Mouse (Mus musculus) heart, embryonic 14.5 days (tissue): Measurements from ENCODE around the gene Eif4b. TPM values are rescaled to one million over a fixed set of nuclear protein-coding genes. Genes with fewer than 3 reads are reported as not detected.

Experiments used
- ATAC-seq: fragments of 200-750 bp; cut with Nextera tagmentation; 2 replicates; pipeline ENCODE4 v1.8.0; 2017; ENCODE audit warnings: low read depth, moderate TSS enrichment; ENCODE audit not compliant: insufficient number of reproducible peaks, insufficient read depth, low FRiP score
- H3K27ac ChIP-seq, 2 experiments: fragments of 200-500 bp in 1 of 2; fragments of 300-500 bp in 1 of 2; sonication (generic) in 1 of 2; replicated peaks in 1 of 2; 2 replicates each; pipeline ENCODE4 v1.5.1; 2012 to 2014; ENCODE audit warnings: low read depth in 2 of 2, low read length in 2 of 2, control low read depth in 1 of 2, mild to moderate bottlenecking in 1 of 2, mixed read lengths in 1 of 2; ENCODE audit not compliant: control insufficient read depth in 1 of 2, insufficient read depth in 1 of 2
- H3K27me3 ChIP-seq: fragments of 300-500 bp; sonication (generic); 2 replicates; pipeline ENCODE4 v1.6.1; 2014; ENCODE audit warnings: mild to moderate bottlenecking, low read length, control low read depth; ENCODE audit not compliant: control insufficient read depth, insufficient read depth
- H3K36me3 ChIP-seq: fragments of 300-500 bp; sonication (generic); 2 replicates; pipeline ENCODE4 v1.6.1; 2014; ENCODE audit warnings: mild to moderate bottlenecking, control low read depth, low read length, mixed read lengths; ENCODE audit not compliant: control insufficient read depth, insufficient read depth
- H3K4me1 ChIP-seq, 2 experiments: fragments of 200-500 bp in 1 of 2; fragments of 300-500 bp in 1 of 2; sonication (generic) in 1 of 2; 2 replicates each; pipeline ENCODE4 v1.6.1; 2012 to 2014; ENCODE audit warnings: low read length in 2 of 2, control low read depth in 1 of 2, mixed read lengths in 1 of 2; ENCODE audit not compliant: control insufficient read depth in 2 of 2, insufficient read depth in 2 of 2
- H3K4me2 ChIP-seq: fragments of 300-500 bp; sonication (generic); 2 replicates; pipeline ENCODE4 v1.6.1; 2014; ENCODE audit warnings: mild to moderate bottlenecking, low read length
- H3K4me3 ChIP-seq, 2 experiments: fragments of 200-500 bp in 1 of 2; fragments of 300-500 bp in 1 of 2; sonication (generic) in 1 of 2; 2 replicates each; pipeline ENCODE4 v1.5.1; 2012 to 2014; ENCODE audit warnings: low read length in 2 of 2, mild to moderate bottlenecking in 2 of 2, control low read depth in 1 of 2, low read depth in 1 of 2, moderate library complexity in 1 of 2; ENCODE audit not compliant: control insufficient read depth in 1 of 2, insufficient read depth in 1 of 2
- H3K9ac ChIP-seq: fragments of 300-500 bp; sonication (generic); 2 replicates; pipeline ENCODE4 v1.6.1; 2014; ENCODE audit warnings: mild to moderate bottlenecking, low read length
- H3K9me3 ChIP-seq: fragments of 300-500 bp; sonication (generic); 2 replicates; pipeline ENCODE4 v1.6.1; 2016; ENCODE audit warnings: low read length, control low read depth; ENCODE audit not compliant: control insufficient read depth
- WGBS: fragments of 180-500 bp; shearing (Covaris S2); extraction: QIAGEN DNeasy Blood & Tissue Kit; methylation state at CpG from one replicate; pipeline ENCODE4 v1.1.7; 2014; 5-methylcytosine and 5-hydroxymethylcytosine counted together
- polyA plus RNA-seq: library from polyadenylated mRNA; unstranded; fragments of >200 nt; fragmentation: Nextera tagmentation; extraction: Ambion mirVana; gene quantifications from 2 replicates; pipeline ENCODE4 v1.2.1, GENCODE M21; 2014

Gene Eif4b
- 70.8 and 78.0 TPM in 2 replicates for polyA plus RNA-seq

DNA sequence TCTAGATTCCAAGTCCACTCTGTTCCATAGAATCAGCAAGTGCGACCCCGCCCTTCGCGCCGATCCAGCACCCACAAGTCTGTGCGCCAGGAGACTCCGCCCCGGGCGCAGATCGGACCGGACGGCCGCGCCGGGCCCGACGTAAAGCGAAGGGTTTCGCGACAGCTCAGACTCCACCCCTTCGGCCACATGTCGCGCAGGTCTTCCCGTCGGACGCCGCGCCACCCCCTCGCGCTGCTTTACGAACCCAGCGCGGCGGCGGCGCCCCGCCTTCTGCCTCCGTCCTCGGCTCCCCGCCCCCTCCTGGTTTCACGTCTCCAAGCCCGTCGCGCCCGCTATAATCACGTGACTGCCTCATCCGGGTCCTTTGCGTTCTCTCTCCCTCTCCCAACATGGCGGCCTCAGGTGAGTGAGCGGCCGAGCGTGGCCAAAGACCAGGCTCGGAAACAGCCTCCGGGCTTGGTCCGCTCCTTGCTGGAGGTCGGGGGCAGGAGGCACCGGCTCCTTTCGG lies at the start of gene Eif4b:
Gene Eif4b (plus strand): TSS at position 215 of the 511 bp plus-strand sequence.
- Histone ChIP-seq H3K4me2 (peak within 1 kb of the TSS; percentile 96), H3K36me3 (peaks cover 4% of the 10 kb centered on the region; the same call in 1 of the 2 replicates), H3K4me3 (peak within 1 kb of the TSS; percentile 97 to 98), H3K9ac (peak within 1 kb of the TSS; percentile 99), H3K27me3 (no peaks in the 10 kb centered on the region), H3K27ac (peak within 1 kb of the TSS; percentile 96 to 98), H3K4me1 (peaks cover 3 to 24% of the 10 kb centered on the region in 2 experiments; a peak in 3 of 4 replicates), H3K9me3 (no peaks in the 10 kb centered on the region)
- peak; percentile 93 for ATAC-seq
- WGBS = under 1% methylated on average over 50 of the region's 58 CpGs

DNA sequence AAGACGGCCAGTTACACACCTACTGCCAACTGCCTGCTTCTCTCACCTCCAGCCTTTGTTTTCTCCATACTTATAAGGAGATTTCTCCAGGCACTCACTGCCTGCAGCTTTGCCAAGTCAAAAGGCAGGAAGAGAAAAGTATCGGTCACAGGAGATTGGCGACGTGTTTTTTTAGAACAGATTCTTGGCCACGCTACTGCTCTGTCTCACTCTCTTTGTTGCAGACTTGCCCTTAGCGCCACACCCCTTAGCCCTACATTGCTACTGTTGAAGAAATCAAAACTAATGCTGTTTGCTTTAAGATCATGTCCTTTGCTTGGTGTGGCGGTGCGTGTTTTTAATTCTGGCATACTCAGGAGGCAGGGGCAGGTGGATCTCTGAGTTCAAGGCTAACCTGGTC lies 49.7 kb upstream of the Eif4b start:
- no peaks in the 10 kb centered on the region for H3K27me3 ChIP-seq
- ATAC-seq = no peak
- 38% methylated on average over 8 of the region's 8 CpGs for WGBS
- H3K27ac ChIP-seq = 0 out of 4 replicates have a peak overlapping the region, but pooled peaks of 1 of the 2 experiments have one; percentile 17
- no peak overlapping the region for H3K9ac ChIP-seq
- no peaks in the 10 kb centered on the region for H3K36me3 ChIP-seq
- H3K4me3 ChIP-seq = no peak overlapping the region
- peaks cover 20 to 22% of the 10 kb centered on the region in 2 experiments for H3K4me1 ChIP-seq
- no peaks in the 10 kb centered on the region for H3K9me3 ChIP-seq
- no peak overlapping the region for H3K4me2 ChIP-seq

DNA sequence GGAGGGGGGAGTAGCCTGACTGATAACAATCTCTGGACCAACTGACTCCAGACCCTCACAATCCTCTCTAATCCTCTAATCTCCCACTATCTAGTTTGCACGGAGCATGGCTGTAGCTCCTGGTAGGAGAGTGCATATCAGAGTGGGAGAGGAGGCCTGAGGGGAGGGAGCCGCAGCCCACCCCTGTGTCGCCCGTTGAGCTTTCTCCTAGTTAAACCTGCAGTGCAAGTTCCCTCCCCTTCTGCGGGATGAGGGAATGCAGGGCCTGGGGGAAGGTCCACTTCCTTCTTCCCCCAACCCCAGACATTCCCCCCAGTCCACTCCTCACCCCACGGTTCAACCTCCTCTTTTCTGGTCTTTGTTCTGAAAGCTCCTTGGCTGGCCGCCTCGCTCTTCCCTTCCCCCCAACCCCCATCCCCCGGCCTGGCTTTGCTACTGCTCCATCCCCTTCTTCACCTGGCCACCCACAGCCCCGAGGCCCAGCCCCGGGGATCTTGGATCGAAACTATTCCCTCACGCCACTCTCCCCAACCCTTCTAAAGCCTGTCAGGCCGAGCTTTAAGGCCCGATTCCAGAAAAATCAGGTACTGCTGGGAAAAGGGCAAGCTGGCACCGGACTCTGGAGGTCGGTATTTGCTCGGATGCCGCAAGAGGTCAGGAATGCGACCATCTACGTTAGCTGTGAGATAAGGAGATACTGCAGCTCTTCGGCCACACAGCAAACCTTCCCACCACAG lies 48.3 kb upstream of the Eif4b start:
- H3K27me3 ChIP-seq = no peaks in the 10 kb centered on the region
- peak overlapping the region; percentile 21 to 31; a peak in 3 of 4 replicates for H3K4me3 ChIP-seq
- H3K4me1 ChIP-seq = peaks cover 20 to 22% of the 10 kb centered on the region in 2 experiments
- H3K36me3 ChIP-seq = no peaks in the 10 kb centered on the region
- peak overlapping the region; percentile 66 for H3K4me2 ChIP-seq
- ATAC-seq = no peak
- H3K27ac ChIP-seq = peak overlapping the region; percentile 37 to 39; a peak in 1 of 4 replicates
- WGBS = 7% methylated on average over 22 of the region's 22 CpGs
- no peaks in the 10 kb centered on the region for H3K9me3 ChIP-seq
- peak overlapping the region; percentile 66 for H3K9ac ChIP-seq

DNA sequence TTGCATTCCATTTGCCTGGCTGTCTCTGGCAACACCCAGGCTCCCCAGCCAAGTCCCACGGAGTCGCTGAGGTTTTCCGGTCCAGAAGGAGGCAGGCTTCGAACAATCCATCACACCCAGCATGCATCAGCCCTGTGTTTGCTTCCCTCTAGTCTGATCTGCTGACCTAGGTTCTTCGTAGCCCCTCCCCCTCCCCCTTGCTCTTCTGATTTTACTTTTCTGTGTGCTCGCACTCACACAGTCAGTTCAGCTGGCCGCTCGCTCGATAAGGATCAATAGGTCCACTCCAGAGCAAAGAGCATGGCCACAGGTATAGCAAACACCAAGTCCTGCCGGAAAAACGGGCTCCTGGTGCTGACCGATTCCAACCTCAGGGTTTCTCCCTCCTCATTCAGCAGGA lies 47.1 kb upstream of the Eif4b start:
- Histone ChIP-seq H3K9me3 (no peaks in the 10 kb centered on the region), H3K27me3 (no peaks in the 10 kb centered on the region), H3K4me3 (no peak overlapping the region), H3K36me3 (peaks cover 6% of the 10 kb centered on the region; the same call in 1 of the 2 replicates), H3K27ac (no peak overlapping the region), H3K9ac (no peak overlapping the region), H3K4me2 (peak overlapping the region; percentile 66), H3K4me1 (peaks cover 20 to 22% of the 10 kb centered on the region in 2 experiments)
- ATAC-seq = no peak
- WGBS = 18% methylated on average over 12 of the region's 12 CpGs

DNA sequence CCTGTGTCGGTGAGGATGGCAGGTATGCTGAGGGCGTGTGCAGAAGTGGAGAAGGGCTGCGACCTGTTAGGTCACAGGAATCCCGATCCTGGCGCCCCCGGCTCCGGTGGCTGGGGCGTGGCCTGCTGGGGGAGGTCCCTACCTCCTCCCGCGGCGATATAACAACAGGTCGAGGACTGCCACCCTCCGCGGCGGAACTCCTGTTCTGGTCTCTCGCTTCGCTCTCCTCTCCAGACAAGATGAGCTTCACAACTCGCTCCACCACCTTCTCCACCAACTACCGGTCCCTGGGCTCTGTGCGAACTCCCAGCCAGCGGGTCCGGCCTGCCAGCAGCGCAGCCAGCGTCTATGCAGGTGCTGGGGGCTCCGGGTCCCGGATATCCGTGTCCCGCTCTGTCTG lies 45.5 kb upstream of the Eif4b start, which contains the start of gene Krt18:
Gene Krt18 (plus strand): TSS at position 141 of the 400 bp plus-strand sequence.
- WGBS = 3% methylated on average over 28 of the region's 28 CpGs
- H3K27me3 ChIP-seq = no peaks in the 10 kb centered on the region
- no peak within 1 kb of the TSS for H3K27ac ChIP-seq
- peak within 1 kb of the TSS; percentile 40 to 56 for H3K4me3 ChIP-seq
- H3K4me2 ChIP-seq = peak within 1 kb of the TSS; percentile 79
- peak within 1 kb of the TSS; percentile 67 for H3K9ac ChIP-seq
- H3K9me3 ChIP-seq = no peaks in the 10 kb centered on the region
- 0 out of 2 replicates have a peak, but pooled peaks have one; percentile 7 for ATAC-seq
- peaks cover 20 to 22% of the 10 kb centered on the region in 2 experiments for H3K4me1 ChIP-seq
- peaks cover 6% of the 10 kb centered on the region; the same call in 1 of the 2 replicates for H3K36me3 ChIP-seq

DNA sequence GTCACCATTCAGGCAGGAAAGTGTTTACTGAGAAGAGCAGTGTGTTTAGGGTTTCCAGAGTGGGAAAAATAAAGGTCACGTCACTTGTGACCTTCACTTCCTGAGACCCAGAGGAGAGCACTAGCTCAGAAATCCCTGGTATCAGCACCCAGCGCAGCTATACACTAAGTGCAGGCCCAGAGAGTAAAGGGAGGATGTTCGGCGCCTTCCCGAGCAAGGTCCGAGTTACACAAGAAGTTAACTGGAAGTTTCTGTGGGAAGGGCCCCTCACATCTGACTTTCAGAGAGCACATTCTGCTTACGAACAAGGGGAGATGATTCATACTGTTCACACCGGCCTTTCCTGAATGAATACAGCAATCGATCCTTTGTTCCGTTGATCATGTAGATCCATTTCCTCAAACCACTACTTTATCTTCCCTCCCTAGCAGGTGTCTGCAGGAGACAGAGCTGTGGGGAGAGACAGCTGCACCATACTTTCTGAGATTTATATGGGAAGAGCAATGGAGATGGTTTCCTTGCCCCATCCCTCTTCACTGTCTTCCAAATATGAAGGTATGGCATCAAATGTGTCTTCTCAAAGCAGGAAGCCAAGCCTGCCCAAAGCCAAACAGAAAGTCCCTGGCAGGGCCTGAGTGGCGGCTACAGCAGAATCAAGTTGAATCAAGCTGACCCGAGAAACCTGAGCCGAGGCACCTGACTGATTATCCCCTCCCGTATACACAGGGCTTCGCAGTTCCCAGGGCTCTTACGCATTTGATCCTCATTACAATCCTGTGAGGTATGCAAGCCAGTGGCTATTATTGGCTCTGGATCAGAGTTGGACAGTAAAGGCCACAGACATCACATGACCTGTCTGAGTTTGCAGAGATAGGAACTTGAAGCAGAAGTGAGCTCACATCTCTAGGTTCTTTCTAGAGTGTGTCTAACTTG lies 39.2 kb upstream of the Eif4b start:
- no peak overlapping the region for H3K9ac ChIP-seq
- H3K9me3 ChIP-seq = no peaks in the 10 kb centered on the region
- H3K4me2 ChIP-seq = no peak overlapping the region
- peak overlapping the region; percentile 15 to 39; a peak in 1 of 4 replicates for H3K27ac ChIP-seq
- no peak for ATAC-seq
- peaks cover 6% of the 10 kb centered on the region; the same call in 1 of the 2 replicates for H3K36me3 ChIP-seq
- WGBS = 47% methylated on average over 16 of the region's 16 CpGs
- H3K4me3 ChIP-seq = no peak overlapping the region
- H3K4me1 ChIP-seq = peaks cover 0 to 6% of the 10 kb centered on the region in 2 experiments; a peak in 1 of 4 replicates
- H3K27me3 ChIP-seq = no peaks in the 10 kb centered on the region

DNA sequence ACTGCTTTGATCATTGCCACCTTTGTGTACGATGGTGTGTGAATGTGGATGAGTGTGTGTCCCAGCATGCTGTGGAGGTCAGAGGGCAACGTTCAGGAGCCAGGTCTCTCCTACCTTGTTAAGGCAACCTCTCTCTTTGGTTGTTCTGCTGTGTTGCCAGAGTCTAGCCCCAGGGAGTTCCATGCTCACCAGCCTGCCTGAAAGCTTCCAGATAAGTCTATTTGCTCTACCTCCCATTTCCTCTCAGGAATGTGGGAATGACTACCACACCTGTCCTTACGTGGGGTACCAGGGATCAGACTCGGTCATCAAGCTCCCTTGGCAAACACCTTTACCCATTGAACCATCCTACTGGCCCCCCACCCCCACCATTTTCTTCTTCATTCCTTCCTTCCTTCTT lies 33.3 kb upstream of the Eif4b start:
- no peaks in the 10 kb centered on the region; a peak in 1 of 4 replicates for H3K4me1 ChIP-seq
- H3K4me2 ChIP-seq = no peak overlapping the region
- H3K9ac ChIP-seq = no peak overlapping the region
- H3K36me3 ChIP-seq = no peaks in the 10 kb centered on the region
- no peak for ATAC-seq
- H3K27ac ChIP-seq = no peak overlapping the region
- no peaks in the 10 kb centered on the region for H3K27me3 ChIP-seq
- H3K9me3 ChIP-seq = no peaks in the 10 kb centered on the region
- H3K4me3 ChIP-seq = no peak overlapping the region
- WGBS = 77% methylated on average over 4 of the region's 4 CpGs
